Mouse (Mus musculus) embryo, embryonic 10.5 days (tissue): ENCODE results near the gene 1700067K01Rik.
A peak's percentile ranks its signal among the peaks of the same experiment; 100 is the strongest.
"Not testable (repeated sequence)": the region's sequence is repeated elsewhere in the genome, so short reads cannot be mapped to it uniquely, and the experiment has no call there.

Experiments used
- DNase-seq: peaks from one replicate; pipeline ENCODE4 v3.0.0-alpha.2; 2015; ENCODE audit warnings: low spot score

The 1700067K01Rik gene

DNA sequence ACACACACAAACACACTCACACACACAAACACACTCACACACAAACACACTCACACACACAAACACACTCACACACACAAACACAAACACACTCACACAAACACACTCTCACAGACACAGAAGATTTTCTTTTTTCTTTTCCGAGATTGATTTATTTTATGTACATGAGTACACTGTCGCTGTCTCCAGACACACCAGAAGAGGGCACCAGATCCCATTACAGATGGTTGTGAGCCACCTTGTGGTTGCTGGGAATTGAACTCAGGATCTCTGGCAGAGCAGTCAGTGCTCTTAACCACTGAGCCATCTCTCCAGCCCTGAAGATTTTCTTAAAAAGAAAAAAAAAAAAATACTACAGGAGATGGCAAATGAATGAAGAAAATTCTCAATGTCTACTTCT, 18.1 kb upstream of the 1700067K01Rik start:
- not testable (repeated sequence) for DNase-seq

DNA sequence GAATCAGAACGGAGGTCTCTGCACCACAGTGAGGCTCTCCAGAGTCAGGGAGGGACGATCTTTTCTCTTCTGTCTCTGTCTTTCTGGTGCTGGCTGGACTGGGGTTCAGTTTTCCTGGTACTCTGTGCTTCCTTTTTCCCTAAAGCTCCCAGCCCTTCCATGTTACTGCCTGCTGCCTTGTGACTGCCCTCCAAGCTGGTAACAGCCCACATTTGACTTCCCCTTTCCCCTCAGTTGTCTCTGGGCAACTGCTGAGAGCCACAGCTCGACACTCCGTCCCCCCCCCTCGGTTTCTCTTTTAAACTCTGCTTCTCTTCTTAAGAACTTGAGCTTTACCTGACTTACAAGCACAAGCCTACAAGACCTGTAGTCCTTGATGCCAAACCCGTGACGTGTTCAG, 12.1 kb upstream of the 1700067K01Rik start:
- DNase-seq: no peak

DNA sequence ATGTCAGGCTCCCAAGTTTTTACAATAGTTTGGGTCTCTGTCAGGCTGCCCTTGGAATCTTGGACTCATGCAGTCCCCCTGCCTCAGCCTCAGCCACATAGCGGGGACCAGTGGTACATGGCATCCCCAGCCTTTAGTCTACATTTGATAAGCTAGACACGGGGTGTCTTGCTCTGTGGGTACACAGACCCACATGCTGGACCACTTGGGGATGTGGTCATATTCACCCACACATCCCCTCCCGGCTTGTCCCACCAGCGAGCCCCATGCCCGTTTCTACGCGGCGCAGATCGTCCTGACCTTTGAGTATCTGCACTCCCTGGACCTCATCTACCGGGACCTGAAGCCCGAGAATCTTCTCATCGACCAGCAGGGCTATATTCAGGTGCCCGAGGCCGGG, 11.1 kb upstream of the 1700067K01Rik start:
- DNase-seq: no peak

DNA sequence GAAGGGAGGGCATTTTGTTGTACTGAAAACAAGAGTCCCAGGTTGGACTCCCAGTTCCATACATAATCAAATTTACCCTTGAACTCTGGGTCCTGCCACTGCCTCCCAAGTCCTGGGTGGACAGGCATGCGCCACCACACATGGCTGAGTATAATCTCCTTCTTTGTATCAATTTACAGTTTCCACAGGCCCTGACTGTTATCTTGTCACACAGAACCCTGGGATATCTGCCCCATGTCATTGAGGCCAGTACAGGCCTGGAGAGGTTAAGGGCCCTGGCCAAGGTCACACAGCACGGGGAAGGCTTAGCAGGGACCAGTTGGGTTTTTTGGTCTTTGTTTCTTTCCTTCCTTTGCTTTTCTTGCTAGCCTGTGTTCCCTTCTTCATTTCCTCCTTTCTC, 8.8 kb upstream of the 1700067K01Rik start:
- no peak for DNase-seq

DNA sequence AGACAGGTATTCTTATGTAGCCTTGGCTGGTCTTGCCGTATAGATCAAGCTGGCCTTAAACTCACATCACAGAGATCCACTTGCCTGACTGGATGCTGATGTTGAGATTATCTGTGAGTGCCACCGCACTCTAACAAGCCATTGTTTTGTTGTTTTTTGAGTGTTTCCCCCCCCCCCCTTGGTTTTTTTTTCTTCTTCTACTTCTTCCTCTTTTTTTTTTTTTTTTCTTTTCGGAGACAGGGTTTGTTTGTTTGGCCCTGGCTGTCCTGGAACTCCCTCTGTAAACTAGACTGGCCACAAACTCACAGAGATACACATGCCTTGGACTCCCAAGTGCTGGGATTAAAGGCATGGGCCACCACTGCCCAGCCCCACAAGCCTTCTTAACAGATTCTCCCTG, 7.3 kb upstream of the 1700067K01Rik start:
- DNase-seq: no peak

DNA sequence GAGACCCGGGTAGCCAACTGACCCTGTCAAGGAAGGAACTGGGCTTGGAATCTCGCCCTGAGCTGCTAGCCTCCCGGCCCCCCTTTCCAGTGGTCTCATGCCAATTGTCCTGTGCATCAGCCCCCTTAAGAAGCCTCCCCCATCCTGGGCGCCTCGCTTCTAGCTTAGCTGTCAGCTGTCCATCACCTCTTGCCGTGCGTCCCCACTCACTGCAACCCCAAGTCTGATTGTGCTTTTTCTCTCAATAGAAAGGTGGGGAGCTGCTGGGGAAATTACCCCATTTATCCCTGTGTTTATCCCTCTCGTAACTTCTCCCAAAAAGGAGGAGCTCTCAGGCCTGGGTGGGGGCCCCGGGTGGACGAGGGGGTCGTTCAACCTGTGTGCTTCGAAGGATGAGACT, 5.3 kb upstream of the 1700067K01Rik start:
- no peak for DNase-seq

DNA sequence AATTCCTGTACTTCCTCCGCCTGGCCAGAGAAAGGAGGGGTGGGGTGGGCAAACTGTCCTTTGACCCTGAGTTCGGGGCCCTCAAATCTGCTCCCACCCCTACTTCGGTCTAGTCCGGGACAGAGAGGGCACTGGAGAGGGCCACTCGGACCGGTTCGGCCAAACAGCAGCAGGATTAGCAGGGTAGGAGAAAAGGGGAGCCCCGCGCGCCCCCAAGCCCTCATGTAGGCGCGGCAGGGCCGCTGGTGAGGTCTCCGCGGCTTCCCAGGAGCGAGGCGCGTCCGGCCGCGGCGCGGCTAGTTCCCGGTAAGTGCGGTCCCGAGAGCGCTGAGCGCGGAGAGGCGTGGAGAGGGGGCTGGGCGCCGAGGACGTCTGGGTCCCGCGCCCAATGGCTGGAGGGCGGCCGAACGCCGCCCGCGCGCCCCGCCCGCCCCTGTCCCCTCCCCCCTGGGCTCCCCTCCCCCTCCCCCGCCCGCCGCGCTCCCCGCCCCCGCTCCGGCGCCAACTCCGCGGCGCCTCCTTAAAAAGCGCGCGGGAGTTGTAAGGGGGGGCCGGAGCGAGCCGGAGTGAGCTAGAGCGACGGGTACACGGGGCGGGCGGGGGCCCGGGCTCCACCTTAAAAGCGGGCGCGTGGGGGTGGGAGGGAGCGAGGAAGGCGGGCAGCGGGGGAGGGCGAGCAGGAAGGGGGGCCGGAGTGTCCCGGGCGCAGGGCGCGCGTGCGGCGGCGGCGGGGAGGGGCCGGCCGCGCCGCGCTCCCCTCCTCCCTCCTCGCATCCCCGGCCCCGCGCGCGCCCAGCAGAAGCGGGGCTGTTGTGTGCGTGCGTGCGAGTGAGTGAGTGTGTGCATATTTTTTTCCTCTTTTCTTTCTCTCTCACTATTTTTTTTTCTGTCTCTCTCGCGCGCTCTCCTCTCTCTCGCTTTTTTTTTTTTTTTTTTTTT, 4.5 kb upstream of the 1700067K01Rik start:
- DNase-seq: peak; percentile 91

DNA sequence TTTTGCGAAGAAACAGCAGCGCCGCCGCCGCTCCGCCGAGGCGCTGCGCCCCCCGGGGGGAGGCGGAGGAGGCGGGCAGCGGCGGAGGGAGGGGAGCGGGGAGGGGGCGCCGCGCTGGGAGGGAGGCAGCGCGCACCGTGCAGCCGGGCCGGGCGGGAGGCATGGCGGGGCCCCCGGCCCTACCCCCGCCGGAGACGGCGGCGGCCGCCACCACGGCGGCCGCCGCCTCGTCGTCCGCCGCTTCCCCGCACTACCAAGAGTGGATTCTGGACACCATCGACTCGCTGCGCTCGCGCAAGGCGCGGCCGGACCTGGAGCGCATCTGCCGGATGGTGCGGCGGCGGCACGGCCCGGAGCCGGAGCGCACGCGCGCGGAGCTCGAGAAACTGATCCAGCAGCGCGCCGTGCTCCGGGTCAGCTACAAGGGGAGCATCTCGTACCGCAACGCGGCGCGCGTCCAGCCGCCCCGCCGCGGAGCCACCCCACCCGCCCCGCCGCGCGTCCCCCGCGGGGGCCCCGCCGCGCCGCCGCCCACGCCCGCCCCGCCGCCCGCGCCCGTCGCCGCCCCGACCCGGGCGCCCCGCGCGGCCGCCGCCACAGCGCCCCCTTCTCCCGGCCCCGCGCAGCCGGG, 3.7 kb upstream of the 1700067K01Rik start, which contains the start of gene Samd1:
Gene Samd1 (plus strand): TSS at position 162 of the 631 bp plus-strand sequence.
- DNase-seq: peak; percentile 62

DNA sequence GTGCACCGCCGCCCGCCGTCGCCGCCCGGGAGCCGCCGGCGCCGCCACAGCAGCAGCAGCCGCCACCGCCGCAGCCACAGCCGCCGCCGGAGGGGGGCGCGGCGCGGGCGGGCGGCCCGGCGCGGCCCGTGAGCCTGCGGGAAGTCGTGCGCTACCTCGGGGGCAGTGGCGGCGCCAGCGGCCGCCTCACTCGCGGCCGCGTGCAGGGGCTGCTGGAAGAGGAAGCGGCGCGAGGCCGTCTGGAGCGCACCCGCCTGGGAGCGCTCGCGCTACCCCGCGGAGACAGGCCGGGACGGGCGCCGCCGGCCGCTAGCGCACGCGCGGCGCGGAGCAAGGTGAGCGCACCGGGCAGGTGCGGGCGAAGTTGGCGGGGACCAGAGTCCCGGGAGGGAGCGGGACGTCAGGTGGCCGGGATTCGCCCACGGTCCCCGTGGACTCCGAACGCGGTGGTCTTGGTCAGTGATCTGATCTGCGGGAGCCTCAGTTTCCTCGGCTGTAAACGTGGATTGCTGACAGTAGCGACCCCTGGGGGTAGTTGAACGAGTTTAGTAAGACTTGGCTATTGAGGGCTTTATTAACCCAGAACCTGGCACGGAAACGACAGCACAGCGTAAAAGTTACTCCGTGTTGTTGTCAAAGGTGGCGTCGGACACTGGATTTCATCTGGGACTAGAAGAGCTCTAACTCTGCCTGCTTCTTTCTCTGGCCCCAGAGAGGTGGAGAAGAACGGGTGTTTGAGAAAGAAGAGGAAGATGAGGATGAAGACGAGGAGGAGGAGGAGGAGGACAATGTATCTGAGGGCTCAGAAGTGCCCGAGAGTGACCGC, 2.9 kb upstream of the 1700067K01Rik start:
- peak; percentile 85 for DNase-seq

DNA sequence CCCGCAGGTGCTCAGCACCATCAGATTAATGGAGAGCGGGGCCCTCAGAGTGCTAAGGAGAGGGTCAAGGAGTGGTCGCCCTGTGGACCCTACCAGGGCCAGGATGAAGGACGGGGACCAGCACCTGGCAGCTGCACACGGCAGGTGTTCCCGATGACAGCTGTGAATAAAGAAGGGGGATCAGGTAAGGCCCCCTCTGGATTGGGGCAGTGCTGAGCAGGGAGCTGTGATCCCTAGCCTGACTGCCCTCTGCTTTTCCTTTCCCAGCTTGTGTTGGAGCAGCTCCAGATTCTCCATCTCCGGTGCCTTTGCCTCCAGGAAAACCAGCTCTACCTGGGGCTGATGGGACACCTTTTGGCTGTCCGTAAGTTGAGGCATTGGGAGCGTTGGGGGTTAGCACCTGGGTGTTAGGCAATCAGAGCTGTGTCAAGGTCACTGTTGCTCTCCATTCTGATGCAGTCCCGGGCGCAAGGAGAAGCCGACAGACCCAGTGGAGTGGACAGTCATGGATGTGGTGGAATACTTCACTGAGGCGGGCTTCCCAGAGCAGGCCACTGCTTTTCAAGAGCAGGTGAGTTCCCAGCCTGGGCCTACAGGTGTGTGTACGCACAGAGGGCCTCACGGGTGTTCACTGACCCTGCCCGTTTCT, 2.1 kb upstream of the 1700067K01Rik start:
- DNase-seq: no peak

DNA sequence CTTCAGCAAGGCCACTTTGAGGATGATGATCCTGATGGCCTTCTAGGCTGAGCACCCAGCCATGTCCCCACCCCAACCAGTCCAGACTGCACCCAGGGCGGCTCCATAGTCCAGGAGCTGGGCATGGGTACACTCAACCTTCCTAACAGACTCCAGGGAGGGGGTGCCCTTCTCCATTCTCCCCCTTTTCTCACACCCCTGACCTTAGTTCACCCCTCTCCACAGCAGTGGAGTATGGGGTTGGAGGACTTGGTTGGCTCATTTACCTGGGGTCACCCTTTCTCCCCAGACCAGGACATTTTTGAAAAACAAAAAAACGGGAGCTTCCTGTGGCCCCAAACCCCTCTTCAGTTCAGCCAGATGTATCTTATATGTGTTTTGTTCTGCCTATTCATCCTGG, 1.5 kb upstream of the 1700067K01Rik start:
- DNase-seq: no peak

DNA sequence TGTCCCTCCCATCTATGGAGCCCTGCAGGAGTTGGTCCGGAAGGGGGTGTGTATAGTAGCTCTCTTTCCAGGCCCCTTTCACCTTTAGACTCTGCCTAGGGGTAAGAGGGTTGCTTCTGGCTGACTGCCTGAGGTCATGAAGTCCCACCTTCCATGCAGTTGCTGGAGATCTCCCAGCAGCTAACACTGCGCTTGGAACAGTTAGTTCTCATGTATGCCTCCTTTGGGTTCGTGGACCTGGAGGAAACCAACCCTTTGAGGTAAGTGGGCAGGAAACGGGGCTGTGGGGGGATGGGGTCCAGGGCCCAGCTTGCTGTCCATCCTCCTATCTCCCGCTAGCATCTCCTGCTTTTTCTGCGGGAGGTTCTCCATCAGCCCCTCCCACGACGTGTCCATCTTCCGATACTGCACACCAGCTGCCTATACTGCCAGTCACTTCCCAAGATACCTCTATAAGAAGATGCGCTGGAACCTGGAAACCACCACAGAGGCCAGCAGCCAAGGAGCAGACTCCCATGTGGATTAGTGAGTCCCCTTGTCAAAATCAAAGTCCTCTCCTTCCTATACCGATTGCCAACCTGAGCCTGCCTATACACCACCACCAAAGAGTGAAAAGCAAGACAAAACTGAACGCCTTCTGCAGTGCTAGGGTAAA, 1.8 kb downstream of the 1700067K01Rik start:
- no peak for DNase-seq

DNA sequence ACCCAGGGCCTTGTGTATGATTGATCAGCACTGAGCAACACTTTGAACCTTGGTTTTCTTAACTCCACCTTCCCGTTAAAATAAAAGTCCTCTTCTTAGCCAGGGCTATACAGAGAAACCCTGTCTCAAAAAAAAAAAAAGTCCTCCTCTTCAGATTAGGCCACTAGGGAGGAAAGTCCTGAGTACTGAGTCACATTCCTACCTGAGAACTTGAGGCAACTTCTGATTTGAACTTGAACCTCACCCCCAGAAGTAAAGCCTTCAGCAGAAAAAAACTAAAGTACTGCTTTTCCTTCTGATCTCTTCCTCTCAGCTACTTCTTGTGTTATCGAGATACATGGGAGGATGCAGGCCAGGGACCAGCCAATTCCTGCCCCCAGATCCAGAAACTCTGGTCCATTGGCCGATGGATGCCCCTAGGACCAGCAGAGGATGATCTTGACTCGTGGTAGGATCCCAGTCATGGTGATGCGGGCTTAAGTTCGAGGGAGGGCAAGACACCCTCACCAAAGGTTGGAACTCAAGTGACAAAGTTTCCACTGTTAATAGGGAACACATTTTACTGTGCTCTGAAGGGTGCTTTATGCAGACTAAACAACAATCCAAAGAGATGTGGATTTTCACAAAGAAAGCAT, 2.4 kb downstream of the 1700067K01Rik start:
- no peak for DNase-seq

DNA sequence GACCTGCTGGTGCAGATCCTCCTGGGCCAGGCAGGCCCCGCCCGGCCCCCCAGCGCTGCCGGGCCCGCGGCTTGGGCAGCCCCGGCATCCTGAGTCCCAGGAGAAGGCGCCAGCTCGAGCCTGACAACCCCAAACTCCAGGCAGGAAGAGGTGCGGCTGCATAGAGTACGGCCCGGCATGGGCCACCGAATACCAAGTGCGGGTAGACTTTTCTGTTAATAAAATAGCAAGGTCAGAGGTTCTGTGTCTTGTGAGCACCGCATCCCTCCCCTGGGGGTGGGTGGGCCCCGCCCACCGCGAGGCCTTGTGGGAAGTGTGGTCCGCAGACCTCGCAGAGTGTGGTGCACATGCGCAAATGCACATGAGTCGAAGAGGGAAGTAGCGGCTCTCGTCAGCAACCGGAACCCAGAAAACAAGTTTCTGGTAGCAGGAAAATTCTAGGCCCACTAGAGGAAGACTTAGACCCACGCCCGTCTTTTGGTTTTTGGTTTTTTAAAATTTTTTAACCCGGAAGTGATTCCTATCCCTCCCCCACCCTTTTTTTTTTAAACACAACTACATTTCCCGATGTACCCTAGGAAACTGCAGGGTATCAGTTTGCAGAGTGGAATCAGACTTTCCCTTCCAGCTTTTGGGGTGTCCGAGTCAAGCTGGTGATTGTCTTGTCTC, 3.4 kb downstream of the 1700067K01Rik start:
- peak; percentile 95 for DNase-seq

DNA sequence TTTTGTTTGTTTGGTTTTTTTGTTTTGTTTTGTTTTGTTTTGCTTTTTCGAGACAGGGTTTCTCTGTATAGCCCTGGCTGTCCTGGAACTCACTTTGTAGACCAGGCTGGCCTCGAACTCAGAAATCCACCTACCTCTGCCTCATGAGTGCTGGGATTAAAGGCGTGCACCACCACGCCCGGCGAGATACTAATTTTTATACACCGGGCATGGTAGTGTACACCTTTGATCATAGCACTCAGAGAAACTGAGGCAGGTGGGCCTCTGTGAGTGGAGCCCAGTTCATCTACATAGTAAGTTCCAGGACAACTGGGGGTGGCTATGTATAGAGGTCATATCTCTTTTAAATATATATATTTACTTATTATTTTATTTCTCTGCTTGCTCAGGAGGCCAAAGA, 4.2 kb downstream of the 1700067K01Rik start:
- not testable (repeated sequence) for DNase-seq

DNA sequence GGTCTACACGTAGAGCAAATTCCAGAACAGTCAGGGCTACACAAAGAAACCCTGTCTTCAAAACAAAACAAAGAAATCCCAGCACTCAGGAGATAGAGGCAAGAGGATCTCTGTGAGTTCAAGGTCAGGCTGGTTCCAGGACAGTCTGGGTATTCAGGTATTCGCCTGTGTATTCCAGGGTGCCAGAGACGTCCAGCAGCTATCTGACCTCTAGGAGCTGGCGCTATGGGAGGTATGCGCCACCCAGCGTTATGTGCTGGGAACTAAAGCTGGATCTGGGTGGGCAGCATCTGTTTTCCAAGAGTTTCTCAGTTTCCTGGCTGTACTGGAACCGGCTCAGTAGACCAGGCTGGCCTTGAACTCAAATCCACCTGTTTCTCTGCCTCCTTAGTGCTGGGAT, 7.1 kb downstream of the 1700067K01Rik start:
- peak; percentile 69 for DNase-seq

DNA sequence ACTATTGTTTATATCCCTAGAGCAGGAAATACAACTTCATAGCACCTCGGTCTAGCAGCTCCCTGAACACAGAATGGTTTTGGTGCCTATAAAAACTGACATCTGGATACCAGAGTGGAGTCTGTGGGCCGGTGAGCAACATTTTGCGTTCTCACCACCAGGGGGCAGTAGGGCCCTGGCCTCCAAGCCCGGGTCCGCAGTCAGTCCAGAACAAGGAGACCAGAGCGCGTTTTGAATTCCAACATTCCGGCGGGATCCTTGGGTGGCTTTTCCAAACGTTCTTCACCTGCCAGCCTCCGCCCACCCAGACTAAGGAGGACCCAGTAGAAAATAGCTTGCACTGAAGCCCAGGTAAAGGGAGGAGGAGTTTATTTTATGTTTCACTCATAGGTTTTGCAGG, 8.6 kb downstream of the 1700067K01Rik start:
- DNase-seq: peak; percentile 93

DNA sequence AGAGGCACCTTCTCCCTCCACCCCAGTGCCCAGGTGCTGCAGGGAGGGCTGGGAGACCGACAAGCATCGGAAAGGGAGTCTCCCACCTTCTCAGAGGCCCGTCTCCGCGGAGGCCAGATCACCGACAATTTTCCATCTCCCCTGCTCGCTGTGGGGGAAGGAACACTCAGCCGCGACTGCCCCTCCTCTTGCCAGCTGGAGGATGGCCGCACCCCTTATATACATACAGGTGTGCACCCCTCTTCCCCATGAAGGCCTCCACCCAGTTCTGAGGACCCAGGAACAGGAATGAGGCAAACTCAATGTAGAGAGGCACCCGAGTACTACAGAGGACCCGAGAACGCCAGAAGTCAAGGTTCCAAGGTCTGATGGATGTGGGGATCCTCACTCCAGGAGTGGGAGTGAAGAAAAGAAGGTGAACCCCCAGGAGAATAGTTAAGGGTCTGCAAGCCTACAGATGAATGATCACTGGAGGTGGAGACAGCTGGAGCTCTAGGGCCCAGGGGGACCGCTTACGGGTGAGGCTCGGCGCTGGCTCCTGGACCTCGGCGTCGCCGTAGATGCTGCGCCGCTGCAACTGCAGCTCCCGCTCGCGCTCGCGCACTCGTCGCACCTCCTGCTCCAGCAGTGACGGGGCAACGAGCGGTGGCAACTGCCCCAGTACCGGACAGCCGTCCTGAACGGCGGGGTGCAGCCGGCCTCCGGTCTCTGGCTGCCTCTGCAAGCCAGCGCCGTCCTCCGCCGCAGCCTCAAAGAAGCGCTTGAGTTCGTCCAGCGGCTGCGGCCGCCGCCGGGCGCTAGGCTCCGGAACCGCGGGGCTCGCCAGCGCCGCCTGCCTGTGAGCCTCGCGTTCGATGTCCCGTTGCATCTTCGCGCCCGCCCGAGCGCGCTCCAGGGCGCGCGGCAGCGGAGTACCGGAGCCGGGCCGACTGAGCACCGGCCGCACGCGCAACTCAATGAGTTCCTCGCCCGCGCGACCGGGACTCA, 9.6 kb downstream of the 1700067K01Rik start:
- peak; percentile 84 for DNase-seq
